Mouse (Mus musculus) MEL (cell line): ENCODE results near the gene Elp5. TPM values are rescaled to one million over a fixed set of nuclear protein-coding genes. Genes with fewer than 3 reads are reported as not detected.

Source experiments
- DNase-seq: peaks from one replicate; pipeline ENCODE4 v3.0.0; 2011; ENCODE audit warnings: low read depth, low spot score
- H3K27ac ChIP-seq: 2 replicates; pipeline ENCODE4 v1.5.1; 2012; ENCODE audit warnings: low read depth, mild to moderate bottlenecking, control low read depth, low read length, moderate library complexity; ENCODE audit not compliant: control insufficient read depth
- H3K27me3 ChIP-seq, 2 experiments: fragments of 150-350 bp in 1 of 2; sonication (generic) in 1 of 2; 2 replicates each; pipeline ENCODE4 v1.6.1; 2012; ENCODE audit warnings: low read length in 2 of 2, mild to moderate bottlenecking in 2 of 2, improper control_type of control experiment in 1 of 2, moderate library complexity in 1 of 2; ENCODE audit not compliant: insufficient read depth in 2 of 2, control insufficient read depth in 1 of 2
- H3K36me3 ChIP-seq, 2 experiments: 2 replicates each; pipeline ENCODE4 v1.6.1; 2012 to 2014; ENCODE audit warnings: low read length in 2 of 2, improper control_type of control experiment in 1 of 2, inconsistent platforms in 1 of 2, mild to moderate bottlenecking in 1 of 2; ENCODE audit not compliant: insufficient read depth in 2 of 2, control insufficient read depth in 1 of 2
- H3K4me1 ChIP-seq, 2 experiments: fragments of 150-350 bp in 1 of 2; sonication (generic) in 1 of 2; 2 replicates each; pipeline ENCODE4 v1.6.1; 2012; ENCODE audit warnings: low read length in 2 of 2, improper control_type of control experiment in 1 of 2, mild to moderate bottlenecking in 1 of 2; ENCODE audit not compliant: insufficient read depth in 2 of 2, control insufficient read depth in 1 of 2
- H3K4me3 ChIP-seq, 2 experiments: fragments of 150-350 bp in 1 of 2; sonication (generic) in 1 of 2; 2 replicates each; pipeline ENCODE4 v1.5.1; 2012; ENCODE audit warnings: low read depth in 2 of 2, low read length in 2 of 2, mild to moderate bottlenecking in 2 of 2, moderate library complexity in 2 of 2, control low read depth in 1 of 2, improper control_type of control experiment in 1 of 2; ENCODE audit not compliant: control insufficient read depth in 1 of 2, insufficient read depth in 1 of 2
- H3K79me2 ChIP-seq: 2 replicates; pipeline ENCODE4 v1.6.1; 2012; ENCODE audit warnings: mild to moderate bottlenecking, low read length, moderate library complexity; ENCODE audit not compliant: control insufficient read depth, poor library complexity, insufficient read depth
- H3K9ac ChIP-seq: 2 replicates; pipeline ENCODE4 v1.6.1; 2012; ENCODE audit warnings: low read depth, mild to moderate bottlenecking, control low read depth, low read length, moderate library complexity; ENCODE audit not compliant: control insufficient read depth, poor library complexity, severe bottlenecking
- H3K9me3 ChIP-seq: fragments of 150-350 bp; sonication (generic); replicated peaks from 2 replicates; pipeline ENCODE4 v1.6.1; 2012; ENCODE audit warnings: mild to moderate bottlenecking, low read length, improper control_type of control experiment, moderate library complexity; ENCODE audit not compliant: insufficient read depth
- ELF1 ChIP-seq: IDR thresholded peaks from 2 replicates; pipeline ENCODE4 v1.6.1; 2014; ENCODE audit warnings: low read depth, mild to moderate bottlenecking, inconsistent platforms, low read length, improper control_type of control experiment, moderate library complexity
- EP300 ChIP-seq, 2 experiments: IDR thresholded peaks; 2 replicates each; pipeline ENCODE4 v1.6.1; 2011; ENCODE audit warnings: improper control_type of control experiment in 2 of 2, low read length in 2 of 2, low read depth in 1 of 2, mild to moderate bottlenecking in 1 of 2
- ETS1 ChIP-seq: IDR thresholded peaks from 2 replicates; pipeline ENCODE4 v1.6.1; 2012; ENCODE audit warnings: low read depth, mild to moderate bottlenecking, inconsistent platforms, low read length, improper control_type of control experiment, moderate library complexity
- GABPA ChIP-seq: IDR thresholded peaks from 2 replicates; pipeline ENCODE4 v1.6.1; 2012; ENCODE audit warnings: low read depth, mild to moderate bottlenecking, inconsistent platforms, low read length, improper control_type of control experiment, moderate library complexity
- NELFE ChIP-seq: IDR thresholded peaks from 2 replicates; pipeline ENCODE4 v1.6.1; 2011; ENCODE audit warnings: low read depth, low read length, improper control_type of control experiment
- NRF1 ChIP-seq: IDR thresholded peaks from 2 replicates; pipeline ENCODE4 v1.6.1; 2014; ENCODE audit warnings: low read depth, mild to moderate bottlenecking, inconsistent platforms, low read length, improper control_type of control experiment, moderate library complexity; ENCODE audit not compliant: poor library complexity, insufficient read depth, severe bottlenecking
- POLR2A ChIP-seq, 2 experiments: IDR thresholded peaks; 2 replicates each; pipeline ENCODE4 v1.6.1; 2011 to 2012; ENCODE audit warnings: low read length in 2 of 2, mild to moderate bottlenecking in 2 of 2, control low read depth in 1 of 2, improper control_type of control experiment in 1 of 2, low read depth in 1 of 2, moderate library complexity in 1 of 2; ENCODE audit not compliant: control insufficient read depth in 1 of 2, insufficient read depth in 1 of 2, poor library complexity in 1 of 2
- POLR2AphosphoS5 ChIP-seq: IDR thresholded peaks from 2 replicates; pipeline ENCODE4 v1.6.1; 2012; ENCODE audit warnings: low read depth, borderline replicate concordance, mild to moderate bottlenecking, inconsistent platforms, low read length, moderate library complexity, mixed read lengths
- SMC3 ChIP-seq: IDR thresholded peaks from 2 replicates; pipeline ENCODE4 v1.6.1; 2011; ENCODE audit warnings: low read depth, low read length, improper control_type of control experiment
- TAL1 ChIP-seq: IDR thresholded peaks from 2 replicates; pipeline ENCODE4 v1.6.1; 2012; ENCODE audit warnings: mild to moderate bottlenecking, inconsistent platforms, low read length, moderate library complexity, mixed read lengths
- TBP ChIP-seq: IDR thresholded peaks from 2 replicates; pipeline ENCODE4 v1.8.0; 2011; ENCODE audit warnings: low read depth, low read length, improper control_type of control experiment
- TCF12 ChIP-seq: IDR thresholded peaks from 2 replicates; pipeline ENCODE4 v1.6.1; 2014; ENCODE audit warnings: low read depth, mild to moderate bottlenecking, inconsistent platforms, low read length, improper control_type of control experiment, moderate library complexity
- UBTF ChIP-seq: IDR thresholded peaks from 2 replicates; pipeline ENCODE4 v1.6.1; 2012; ENCODE audit warnings: low read depth, mild to moderate bottlenecking, inconsistent platforms, low read length, improper control_type of control experiment, moderate library complexity, borderline replicate concordance; ENCODE audit not compliant: insufficient read depth
- USF1 ChIP-seq: IDR thresholded peaks from 2 replicates; pipeline ENCODE4 v1.6.1; 2014; ENCODE audit warnings: low read depth, mild to moderate bottlenecking, inconsistent platforms, low read length, improper control_type of control experiment, moderate library complexity
- ZC3H11A ChIP-seq: IDR thresholded peaks from 2 replicates; pipeline ENCODE4 v1.6.1; 2012; ENCODE audit warnings: low read depth, mild to moderate bottlenecking, inconsistent platforms, low read length, improper control_type of control experiment
- ZMIZ1 ChIP-seq: IDR thresholded peaks from 2 replicates; pipeline ENCODE4 v1.6.1; 2012; ENCODE audit warnings: low read depth, mild to moderate bottlenecking, inconsistent platforms, low read length, improper control_type of control experiment, moderate library complexity
- polyA plus RNA-seq, 2 experiments: library from polyadenylated mRNA; stranded (reverse) in 1 of 2; unstranded in 1 of 2; fragments of >175 nt in 1 of 2; fragments of >200 nt in 1 of 2; gene quantifications; 2 replicates each; pipeline versions ENCODE4 v1.2.1 to v1.2.4; 2012; ENCODE audit warnings: low replicate concordance in 2 of 2, low read depth in 1 of 2; ENCODE audit not compliant: insufficient read length in 2 of 2, insufficient read depth in 1 of 2, missing spikeins in 1 of 2
- total RNA-seq: library from RNA; depleted of rRNA; stranded (reverse); fragments of 300-350 nt; gene quantifications from 2 replicates; pipeline ENCODE4 v1.2.3, GENCODE M21; 2012

Elp5 gene
- total and polyA plus RNA-seq, 3 experiments = 189 to 222 TPM; not detected in 1

DNA sequence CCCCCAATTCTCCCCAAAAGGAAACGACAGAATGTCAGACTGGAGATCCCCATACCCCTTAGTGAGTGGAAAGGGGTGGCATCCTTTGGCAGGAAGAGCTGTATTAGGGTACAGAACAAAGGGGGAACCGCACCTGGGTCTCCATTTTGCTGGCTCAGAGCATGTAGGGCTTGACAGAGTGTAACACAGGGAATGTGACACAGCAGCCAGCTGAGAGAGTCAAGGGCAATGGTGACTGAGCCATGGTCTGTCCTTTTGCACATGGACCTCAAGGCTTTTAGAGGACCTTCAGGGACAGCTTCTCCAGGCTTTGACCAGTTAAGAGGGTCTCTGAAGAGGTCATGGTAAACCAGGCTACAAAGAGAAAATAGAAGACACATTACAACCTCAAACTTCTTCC is 7.4 kb downstream of the Elp5 start:
- Histone ChIP-seq H3K36me3 (peaks cover 9 to 25% of the 10 kb centered on the region in 2 experiments), H3K9ac (no peak overlapping the region), H3K4me3 (no peak overlapping the region), H3K9me3 (no peaks in the 10 kb centered on the region), H3K79me2 (peaks cover 14% of the 10 kb centered on the region), H3K27ac (no peak overlapping the region), H3K4me1 (peaks cover 3 to 4% of the 10 kb centered on the region in 2 experiments; a peak in 2 of 4 replicates), H3K27me3 (no peaks in the 10 kb centered on the region)
- no peak for TF ChIP-seq POLR2AphosphoS5
- TF ChIP-seq UBTF = no peak
- no peak for TF ChIP-seq ETS1
- TF ChIP-seq EP300 (IDR thresholded peaks at IDR 0.05; ENCODE audit: low read depth in 1 of 2, low read length in 2 of 2) = no peak
- TF ChIP-seq ZMIZ1 = no peak
- TF ChIP-seq TCF12 = no peak
- TF ChIP-seq POLR2A (IDR thresholded peaks at IDR 0.05; ENCODE audit: control insufficient read depth in 1 of 2, insufficient read depth in 1 of 2, low read depth in 1 of 2, low read length in 2 of 2, poor library complexity in 1 of 2) = no peak
- TF ChIP-seq NRF1 = no peak
- TF ChIP-seq ELF1 = no peak
- no peak for TF ChIP-seq NELFE
- no peak for TF ChIP-seq ZC3H11A
- no peak for TF ChIP-seq SMC3
- TF ChIP-seq GABPA = no peak
- no peak for TF ChIP-seq USF1
- no peak for DNase-seq

DNA sequence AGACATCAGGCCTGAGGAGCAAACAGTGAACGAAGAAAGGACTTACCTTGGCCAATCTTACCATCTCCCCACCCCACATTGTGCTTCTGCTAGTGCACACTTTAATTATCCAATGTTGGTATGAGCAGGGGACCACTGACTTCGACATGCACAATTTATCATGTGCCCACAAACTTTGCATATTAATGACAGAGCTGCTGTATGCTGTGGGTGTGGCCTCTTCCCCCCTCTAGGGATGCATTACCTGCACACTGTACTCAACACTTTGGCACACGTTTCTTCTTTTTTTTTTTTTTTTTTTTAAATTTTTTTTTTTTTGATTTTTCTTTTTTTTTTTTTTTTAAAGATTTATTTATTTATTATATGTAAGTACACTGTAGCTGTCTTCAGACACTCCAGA is 11.5 kb downstream of the Elp5 start:
- H3K9ac ChIP-seq = no peak overlapping the region
- no peak for DNase-seq
- H3K9me3 ChIP-seq = no peaks in the 10 kb centered on the region
- peaks cover 0 to 4% of the 10 kb centered on the region in 2 experiments; a peak in 2 of 4 replicates for H3K4me1 ChIP-seq
- TF ChIP-seq NRF1 (no peak), TCF12 (no peak), TBP (no peak), TAL1 (no peak)
- H3K27ac ChIP-seq = no peak overlapping the region
- no peaks in the 10 kb centered on the region for H3K27me3 ChIP-seq
- no peaks in the 10 kb centered on the region for H3K79me2 ChIP-seq
- H3K4me3 ChIP-seq = no peak overlapping the region
- H3K36me3 ChIP-seq = peaks cover 4 to 28% of the 10 kb centered on the region in 2 experiments
